Mouse (Mus musculus) layer of hippocampus, adult 9-11 months (tissue): ENCODE data around the gene Entpd7.
A peak's percentile ranks its signal among the peaks of the same experiment; 100 is the strongest.

ENCODE experiments used
- DNase-seq: peaks from one replicate; pipeline ENCODE4 v3.0.0; 2022

Entpd7 gene

DNA sequence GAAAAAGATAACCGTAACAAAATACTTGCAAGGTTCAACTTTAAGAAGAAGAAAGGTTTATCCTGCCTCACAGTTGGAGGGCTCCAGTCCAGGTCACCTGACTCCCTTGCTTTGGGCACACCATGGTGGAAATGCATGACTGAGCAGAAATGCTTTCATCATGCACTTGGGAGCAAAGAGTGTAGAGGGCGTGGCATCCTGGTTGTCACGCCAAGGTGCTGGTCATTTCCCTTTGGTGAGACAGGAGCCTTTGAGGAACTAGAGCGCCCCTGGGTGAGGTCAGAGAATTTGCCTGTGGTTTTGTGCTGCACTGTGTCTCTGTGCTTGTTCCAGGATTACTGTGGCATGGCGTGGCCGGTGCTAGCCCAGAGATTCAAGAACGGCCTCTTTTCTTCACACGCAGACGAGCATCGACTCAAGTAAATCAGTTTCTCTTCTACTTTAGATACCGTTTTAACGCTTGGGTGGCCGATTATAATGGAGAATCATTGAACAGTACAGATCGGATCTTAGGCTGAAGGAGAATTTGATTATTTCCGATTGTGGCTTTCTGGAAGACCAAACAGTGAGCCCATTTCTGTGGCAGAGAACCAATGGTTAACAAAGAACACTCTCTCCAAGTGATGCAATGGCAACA lies 37.2 kb downstream of the Entpd7 start:
- no peak for DNase-seq

DNA sequence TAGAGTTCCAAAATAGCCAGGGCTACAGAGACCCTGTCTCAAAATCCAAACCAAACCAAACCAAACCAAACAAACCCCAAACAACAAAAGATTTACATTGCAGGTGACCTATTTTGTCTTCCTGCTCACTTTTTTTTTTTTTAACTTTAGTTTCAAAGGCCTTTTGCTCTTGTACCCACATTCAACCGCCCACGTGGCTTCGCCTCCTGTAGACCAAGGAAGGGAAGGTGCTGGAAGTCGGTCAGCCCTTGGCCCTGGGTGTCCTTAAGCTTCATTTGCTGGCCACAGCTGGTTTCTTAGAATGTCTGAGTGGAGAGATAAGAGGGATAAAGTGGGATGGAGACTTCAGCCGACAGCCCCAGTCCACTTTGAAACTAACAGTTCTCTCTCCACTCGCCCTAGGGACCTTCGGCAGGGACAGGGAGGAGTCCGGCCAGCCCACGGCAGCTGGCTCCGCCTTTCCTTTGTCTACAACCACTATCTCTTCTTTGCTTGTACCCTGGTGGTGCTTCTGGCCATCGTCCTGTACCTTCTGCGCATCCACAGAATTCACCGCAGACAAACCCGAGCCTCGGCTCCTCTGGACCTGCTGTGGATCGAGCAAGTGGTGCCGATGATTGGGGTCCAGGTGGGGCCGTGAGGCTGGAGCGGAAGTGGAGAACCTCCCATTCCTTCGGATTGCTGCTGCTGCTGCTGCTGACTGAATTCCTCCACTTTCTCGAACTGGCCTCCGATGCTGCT lies 40.0 kb downstream of the Entpd7 start:
- DNase-seq: no peak

DNA sequence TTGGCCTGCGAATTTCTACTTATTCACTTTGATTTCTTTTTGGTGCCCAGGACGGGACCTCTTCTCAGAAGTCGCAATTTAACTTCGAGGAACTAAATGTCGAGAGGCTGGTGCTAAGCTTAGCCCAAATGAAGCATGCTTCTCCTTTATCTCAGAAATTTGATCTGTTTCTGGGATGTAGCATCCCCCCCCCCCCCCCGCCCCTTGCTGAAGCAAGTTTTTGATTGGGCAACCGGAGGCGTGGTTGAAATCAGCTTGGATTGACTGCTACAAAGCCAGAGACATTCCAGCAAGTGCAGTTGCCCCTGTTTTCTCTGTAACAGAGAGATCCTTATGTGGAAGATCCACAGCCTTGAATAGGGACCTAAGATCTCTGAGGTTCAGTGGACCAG lies 40.6 kb downstream of the Entpd7 start:
- no peak for DNase-seq

DNA sequence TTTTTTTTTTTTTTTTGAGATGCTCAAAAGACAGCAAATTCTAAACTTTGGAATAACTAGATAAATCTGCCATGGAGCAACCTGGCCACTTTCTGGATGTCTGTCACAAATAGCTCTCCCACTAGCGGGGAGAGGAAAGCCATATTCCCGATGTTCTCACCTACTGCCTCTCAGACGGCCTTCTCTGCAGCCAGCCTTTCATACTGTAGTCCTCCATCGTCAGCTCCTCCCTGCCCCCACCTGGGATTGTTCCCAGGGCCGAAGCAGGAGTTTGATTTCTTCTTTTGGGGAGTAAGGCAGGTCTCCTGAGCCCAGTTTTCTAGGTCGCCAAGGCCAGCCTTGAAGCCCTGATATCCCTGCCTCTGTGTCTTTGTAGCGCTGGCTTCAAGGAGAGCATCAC lies 41.7 kb downstream of the Entpd7 start:
- no peak for DNase-seq

DNA sequence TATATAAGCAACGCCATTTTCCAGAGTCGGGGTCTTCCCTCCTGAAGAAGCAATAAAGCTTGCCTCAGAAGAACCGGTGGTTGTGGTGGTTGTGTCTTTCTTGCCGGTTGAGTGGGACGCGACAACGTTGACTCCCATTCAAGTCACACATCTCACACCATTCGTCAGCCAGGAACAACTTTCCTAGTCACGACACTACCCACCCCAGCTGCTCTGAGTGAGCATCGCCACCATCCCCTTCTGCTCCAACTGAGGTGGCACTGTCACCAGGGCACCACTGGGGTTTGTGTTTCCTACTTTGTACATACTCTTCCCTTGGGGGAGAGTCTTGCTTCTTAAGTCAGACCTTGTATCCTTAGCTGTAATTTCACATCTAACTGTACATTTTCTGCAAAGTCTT lies 48.9 kb downstream of the Entpd7 start:
- no peak for DNase-seq

DNA sequence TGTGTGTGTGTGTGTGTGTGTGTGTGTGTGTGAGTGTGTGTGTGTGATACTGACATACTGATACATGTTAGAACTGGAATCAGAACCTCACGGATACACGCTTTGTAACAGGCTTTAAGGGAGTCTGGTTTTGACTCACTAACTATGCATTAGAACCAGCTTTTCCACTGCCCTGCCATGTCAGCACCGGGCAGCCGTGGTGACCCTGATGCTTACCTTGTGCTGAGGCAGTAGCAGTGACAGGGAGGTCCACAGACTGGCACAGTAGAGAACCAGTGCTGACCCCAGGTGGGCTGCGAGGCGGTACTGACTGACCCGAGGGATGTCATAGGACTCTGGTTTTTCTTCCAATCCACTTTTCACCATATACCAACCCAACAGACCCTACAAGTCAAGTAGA lies 53.9 kb downstream of the Entpd7 start:
- DNase-seq: no peak

DNA sequence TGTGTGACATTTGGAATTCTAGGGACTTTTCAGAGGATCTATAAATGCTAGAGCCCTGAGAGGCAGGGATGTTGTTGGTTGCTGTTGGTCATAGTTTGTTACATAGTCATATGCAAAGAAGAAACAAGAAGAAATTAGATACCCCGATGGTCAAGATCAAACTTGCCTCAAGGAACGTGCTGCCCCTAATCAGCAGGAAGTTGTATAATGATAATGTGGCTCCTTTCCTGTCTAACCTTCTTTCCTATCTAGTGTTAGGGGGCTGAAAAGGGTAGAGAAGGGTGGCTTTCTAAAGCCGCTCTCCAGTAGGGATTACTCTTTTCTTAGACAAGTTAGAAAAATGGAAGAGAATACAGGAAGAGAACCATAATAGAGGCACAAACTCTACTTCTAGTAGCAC lies 56.3 kb downstream of the Entpd7 start:
- DNase-seq: no peak

DNA sequence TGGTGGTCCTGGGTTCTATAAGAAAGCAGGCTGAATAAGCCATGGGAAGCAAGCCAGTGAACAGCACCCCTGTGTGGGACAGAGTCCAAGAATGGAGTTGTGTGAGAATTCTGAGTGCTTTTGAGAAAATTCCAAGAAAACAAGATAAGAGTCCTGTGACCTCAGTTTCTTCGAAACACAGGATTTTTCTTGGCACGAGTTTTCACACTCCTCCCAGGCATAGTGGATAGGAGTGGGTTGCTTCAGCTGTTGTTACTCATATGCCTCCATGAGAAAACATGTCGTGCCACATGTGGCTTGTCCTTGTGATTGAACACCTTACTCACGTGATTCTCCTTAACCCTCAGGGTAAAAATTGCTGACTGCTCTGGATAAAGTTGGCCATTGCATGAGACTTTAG lies 58.4 kb downstream of the Entpd7 start:
- DNase-seq: no peak

DNA sequence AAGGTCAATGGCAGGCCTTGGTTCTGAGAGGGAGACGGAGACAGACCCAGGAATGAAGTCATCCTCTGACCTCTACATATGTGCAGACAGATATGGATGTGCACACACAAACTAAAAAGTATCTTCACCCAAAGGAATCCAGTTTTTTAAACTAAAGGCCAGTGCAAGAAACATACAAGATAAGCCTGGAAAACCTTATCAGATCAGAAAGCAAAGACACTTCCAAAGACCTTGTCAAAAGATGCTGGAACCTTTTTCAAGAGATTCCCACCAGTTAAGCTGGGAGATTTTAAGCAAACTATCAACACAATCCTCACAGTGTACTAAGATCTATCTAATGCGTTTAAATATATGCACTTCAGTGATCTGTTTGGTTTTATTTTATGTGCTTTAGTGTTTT lies 60.5 kb downstream of the Entpd7 start:
- no peak for DNase-seq

DNA sequence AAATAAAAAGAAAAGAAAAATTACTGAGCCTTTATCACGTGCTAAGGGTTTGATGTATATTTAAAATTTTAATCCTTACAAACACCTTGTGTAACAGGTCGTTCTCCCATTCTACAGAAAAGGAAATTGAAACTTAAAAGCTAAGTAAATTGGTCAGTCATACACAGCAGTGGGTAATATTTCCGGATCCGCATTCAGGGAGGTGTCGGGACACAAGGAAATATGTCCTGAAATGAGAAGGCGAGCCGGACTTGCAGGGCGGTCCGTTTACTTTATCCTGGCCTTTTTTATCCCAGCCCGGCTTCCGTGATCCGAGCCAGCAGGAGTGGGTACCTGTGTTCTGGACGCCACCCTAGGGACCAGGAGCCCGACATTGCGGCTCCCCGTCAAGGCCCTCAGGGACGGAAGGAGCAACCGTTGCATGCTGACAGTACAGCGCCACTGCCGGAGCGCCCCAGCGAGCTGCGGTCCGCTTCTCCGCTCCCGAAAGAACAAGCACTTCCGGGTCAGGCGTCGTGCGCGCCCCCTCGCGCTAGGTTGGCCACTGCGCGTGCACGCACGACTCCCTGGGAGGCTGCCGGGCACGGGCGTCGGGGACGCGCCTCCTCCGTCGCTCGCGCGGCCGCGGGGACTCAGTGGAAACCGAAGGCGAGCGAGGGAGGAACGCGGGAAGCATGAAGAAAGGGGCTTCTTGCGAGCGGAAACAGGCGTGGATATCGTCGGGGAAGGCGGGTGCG lies 63.2 kb downstream of the Entpd7 start, which contains the start of the genes Cutc and Cox15:
Cutc (plus strand) TSS at position 508 of the 737 bp plus-strand sequence.
Cox15 (minus strand) TSS at position 512 of the 737 bp plus-strand sequence.
- peak; percentile 97 for DNase-seq

DNA sequence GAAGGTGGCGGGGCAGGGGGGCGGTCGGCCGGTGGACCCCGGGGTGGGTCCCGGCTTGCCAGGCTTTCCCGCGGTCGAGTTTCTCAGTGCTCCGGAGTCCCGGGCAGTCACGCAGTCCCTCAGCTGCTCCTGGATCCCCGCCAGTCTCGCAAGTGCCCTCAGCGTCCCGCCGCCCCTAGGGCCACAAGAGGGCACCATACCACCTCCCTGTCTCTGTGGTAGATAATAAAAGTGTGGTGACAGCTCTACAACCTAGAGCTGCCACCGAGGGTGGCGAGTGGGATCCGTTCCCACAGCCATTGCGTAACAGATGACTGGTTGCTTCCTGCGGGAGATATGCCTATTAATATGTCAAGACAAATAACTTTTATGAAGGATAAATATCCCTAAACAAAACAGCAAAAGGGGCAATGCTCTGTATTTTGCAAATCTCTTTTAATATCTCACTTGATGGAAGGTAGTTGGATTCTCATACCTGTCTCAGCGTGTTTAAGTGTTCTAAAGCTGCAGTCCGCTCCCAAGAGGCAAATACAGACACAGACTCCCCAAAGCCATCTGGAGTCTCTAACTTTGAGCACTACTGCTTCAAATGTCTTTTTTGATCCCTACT lies 63.9 kb downstream of the Entpd7 start:
- peak; percentile 91 for DNase-seq

DNA sequence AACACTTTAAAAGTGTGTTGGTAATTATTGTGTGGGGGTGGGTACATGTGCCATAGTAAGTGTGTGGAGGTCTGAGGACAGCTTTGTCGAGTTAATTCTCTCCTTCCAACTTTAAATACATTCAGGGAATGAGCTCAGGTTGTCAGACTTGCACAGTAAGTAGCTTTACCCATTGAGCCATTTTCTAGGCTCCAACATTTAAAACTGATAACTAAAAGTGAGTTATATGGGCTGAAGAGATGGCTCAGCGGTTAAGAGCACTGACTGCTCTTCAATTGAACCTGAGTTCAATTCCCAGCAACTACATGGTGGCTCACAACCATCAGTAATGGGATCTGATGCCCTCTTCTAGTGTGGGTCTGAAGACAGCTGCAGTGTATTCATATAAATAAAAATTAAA lies 64.8 kb downstream of the Entpd7 start:
- DNase-seq: no peak

DNA sequence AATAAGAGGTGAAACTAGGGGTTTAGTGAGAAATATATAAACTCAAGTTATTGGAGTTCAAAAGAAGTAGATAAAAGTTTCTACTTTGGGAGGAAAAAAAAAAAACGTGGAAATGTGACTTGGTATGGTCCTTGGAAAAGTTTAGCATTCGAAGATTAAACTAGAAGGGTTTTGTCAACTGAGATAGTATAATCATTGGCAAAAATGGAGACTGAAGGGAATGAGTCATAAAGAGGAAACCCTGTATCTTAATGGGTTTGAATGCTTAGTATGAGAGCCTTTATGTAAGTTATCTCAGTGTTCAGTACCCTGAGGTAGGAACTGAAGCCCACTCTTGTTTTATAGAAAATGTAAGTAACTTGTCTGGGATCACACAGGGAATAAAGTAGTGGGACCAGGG lies 65.4 kb downstream of the Entpd7 start:
- DNase-seq: no peak

DNA sequence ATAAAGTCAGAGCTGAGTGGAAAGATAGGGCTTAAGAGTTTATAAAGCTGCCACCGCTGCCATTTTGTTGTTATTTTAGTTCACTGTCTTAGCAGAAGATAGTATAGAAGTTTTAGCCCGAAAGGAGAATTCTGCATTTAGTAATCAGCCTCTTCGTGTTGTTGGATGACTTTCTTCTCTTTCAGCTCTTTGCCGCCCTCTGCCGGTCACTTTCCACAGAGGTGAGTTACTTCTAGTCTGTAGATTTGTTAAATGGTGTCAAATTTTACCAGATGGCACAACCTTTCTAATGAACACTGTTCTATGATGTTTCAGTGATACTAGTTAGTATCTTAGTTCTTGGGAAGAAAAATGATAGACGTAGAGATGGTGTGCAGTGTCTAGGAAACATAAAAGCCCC lies 71.0 kb downstream of the Entpd7 start:
- DNase-seq: peak; percentile 33

DNA sequence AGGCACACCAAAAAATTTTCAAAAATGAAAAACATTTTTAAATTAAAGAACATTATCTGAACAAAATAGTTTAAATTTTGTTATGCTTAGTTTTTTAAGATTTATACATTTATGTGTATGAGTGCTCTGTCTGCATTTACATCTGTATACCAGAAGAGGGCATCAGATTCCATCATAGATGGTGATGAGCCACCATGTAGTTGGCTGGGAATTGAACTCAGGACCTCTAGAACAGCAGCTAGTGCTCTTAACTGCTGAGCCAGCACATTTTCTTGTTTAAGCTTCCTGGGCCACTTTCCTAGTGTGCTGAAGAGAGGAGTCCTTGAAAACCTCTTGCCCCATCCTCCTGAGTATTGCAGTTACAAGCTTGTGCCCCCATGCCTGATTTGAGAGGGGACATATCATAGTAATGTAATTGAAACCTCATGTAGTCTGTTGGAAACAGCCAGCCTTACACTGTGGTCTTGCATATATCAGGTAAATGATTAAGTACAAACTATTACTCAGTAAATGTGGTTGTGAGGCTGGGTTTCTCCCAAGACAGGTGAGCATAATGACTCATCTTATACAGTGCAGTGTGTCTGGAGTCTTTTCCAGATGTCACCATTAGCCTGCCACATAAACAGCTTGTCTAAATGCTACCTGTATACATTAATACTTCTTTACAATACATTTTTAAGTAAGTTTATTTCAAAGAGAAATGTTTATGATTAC lies 72.2 kb downstream of the Entpd7 start:
- DNase-seq: no peak

DNA sequence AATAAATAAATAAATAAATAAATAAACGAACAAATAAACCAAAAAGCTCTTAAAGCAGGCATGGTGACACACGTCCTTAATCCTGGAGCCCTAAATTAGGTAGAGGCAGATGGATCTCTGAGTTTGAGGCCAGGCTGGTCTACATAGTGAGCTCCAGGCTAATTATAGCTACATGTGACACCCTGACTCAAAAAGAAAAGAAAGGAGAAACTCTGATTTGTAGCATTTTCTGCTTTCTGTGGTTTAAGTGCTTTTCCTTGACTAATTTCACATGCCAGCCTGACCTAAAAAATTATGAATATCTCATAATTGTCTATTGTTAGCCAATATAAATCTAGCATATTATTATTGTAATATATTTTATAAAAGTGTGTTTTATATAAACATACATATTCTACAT lies 72.9 kb downstream of the Entpd7 start:
- no peak for DNase-seq

DNA sequence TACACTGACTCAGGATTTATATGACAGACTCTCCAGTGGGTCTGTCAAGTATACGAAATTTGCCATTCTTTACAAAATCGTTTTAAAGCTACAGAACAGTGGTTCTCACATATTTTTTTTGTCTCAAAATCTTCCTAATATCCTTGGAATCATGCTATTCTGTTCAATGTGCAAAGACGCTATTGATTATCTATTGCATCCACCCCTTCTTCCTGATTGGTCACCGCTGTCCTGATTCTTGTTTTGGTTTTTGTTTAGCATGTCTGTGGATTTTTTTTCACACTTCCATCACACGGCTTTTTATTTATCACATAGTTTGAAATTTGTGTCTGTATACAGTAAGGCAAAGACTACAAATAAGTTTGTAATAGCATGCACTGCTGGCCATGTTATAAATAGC lies 77.0 kb downstream of the Entpd7 start:
- no peak for DNase-seq

DNA sequence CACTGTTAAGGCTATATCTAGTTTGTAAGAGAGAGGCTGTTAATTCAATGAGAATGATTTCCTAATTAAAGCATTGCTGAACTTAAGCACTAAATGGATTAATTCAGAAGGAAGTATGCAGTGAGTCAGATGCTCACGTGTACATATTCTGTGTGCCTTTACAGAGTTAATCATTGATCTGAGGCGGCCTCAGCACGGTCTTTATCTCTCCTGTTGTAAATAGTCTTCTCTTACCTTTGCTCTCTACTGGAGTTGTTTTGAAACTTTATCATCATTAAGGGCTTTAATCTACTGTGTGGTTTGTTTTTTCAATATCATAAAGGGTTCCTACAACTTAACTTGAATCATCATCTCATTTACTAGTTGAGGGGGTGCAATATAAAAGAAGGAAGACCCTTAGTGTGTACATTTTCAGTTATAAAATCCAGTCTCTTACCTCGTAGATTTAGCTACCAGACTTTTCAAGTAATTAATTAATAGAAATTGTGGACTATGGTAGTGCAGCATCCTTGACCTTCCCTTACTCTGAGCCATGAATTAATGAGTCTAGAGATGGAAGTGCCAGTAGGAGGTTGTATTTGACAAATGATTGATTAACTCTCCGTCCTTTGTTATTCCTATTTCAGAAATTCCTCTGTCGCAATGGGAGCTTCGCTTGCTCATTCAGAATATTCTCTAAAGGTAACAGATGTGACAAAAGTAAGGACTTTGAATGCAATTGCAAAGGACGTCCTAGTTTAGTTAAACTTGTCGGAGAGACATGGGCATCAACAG lies 78.3 kb downstream of the Entpd7 start:
- DNase-seq: no peak

DNA sequence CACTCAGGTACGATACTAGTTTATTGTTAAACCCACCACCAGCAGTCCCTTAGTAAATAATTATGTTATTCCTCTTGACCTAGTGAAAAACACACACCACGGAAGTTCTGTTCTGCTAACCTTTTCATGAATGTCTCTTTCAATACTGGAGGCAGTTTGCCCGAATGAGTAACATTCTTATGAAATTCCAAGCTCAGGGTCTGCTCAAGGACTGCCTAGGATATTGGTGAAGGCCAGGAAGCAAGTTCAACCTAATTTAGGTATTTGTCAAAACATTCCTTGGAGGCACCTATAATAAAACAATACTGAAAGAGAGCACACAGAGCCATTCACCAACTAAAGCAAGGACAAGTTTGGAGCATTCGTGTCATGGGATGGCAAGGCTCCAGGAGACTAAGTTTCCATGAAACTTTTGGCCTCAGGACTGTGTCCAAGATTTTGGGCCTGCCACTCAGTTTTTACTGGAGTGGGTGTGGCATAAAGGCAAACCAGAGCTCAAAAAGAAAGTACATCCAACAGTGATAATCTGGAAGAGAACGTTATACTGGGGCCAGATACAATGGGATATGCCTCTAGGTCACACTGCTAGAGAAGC lies 80.0 kb downstream of the Entpd7 start:
- DNase-seq: no peak

DNA sequence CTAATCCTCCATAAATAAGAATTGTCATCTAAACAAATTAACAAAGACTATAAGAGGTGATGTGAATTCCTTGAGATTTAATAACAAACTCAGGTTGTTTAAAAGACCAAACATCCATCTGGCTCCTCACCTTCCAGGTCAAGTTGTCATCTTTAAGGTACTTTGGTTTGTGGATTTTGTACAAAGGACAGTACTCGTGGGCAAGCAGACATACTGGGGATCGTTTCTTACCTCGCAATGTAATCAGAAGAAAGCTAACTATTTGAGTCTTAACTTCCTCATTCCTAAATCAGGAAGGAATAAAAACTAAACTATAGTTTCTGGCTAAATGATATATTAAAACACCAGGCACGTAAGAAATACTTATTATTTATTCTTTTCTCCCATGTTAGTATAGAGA lies 81.1 kb downstream of the Entpd7 start:
- no peak for DNase-seq

DNA sequence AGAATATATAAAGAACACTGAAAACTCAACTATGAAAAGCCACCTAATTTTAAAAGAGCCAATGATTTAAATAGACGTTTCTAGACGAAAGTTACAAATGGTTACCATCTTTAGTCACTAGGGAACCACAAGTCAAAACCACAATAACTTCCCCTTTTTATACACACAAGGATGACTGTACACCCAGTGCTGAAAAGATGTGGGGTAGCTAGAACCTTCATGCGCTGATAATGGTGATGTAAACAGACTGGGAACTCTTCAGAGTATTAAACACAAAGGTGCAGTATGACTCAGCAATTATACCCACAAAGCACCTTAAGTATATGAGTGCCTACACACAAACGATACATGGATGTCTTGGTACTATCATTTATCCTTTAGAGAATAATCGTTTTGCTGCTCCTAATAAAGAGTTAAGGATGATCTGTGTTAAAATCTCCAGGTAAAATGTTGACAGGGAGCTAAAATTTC lies 82.1 kb downstream of the Entpd7 start:
- DNase-seq: no peak

DNA sequence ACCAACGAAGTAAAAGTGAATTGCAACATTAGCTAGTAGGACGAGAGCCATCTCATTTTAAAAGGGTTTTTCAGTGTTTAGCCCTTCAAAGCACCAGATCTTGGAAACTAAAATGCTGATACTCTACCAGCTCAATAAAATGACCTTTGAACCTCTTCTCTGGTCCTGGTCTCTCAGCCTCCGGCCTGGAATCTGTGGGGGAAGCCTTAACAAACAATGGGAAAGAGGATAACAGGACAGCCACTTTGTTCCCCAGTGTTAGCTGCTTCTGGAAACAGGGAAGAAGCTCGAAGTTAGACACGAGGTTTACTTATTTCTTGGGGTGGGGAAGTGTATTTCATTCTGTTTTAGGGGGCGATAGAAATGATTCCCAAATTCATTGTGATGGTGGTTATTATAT lies 82.8 kb downstream of the Entpd7 start:
- no peak for DNase-seq
